Mouse (Mus musculus) testis, adult 2 months (tissue): ENCODE measurements at regions not wholly inside any gene's neighbourhood (a gene's known extent, or its start where the extent isn't known, plus 50 kb on each side); places are given as distances from the start of the nearest gene placed in this dataset.

Experiments
- CTCF ChIP-seq: fragments of 200-500 bp; IDR thresholded peaks from 2 replicates; pipeline ENCODE4 v1.5.1; 2012; ENCODE audit warnings: low read depth, mild to moderate bottlenecking, inconsistent platforms, low read length, moderate library complexity; ENCODE audit not compliant: control insufficient read depth, insufficient read depth, insufficient replicate concordance
- POLR2A ChIP-seq: fragments of 200-500 bp; IDR thresholded peaks from 2 replicates; pipeline ENCODE4 v1.6.1; 2012; ENCODE audit warnings: low read depth, mild to moderate bottlenecking, inconsistent platforms, low read length, moderate library complexity; ENCODE audit not compliant: control insufficient read depth

DNA sequence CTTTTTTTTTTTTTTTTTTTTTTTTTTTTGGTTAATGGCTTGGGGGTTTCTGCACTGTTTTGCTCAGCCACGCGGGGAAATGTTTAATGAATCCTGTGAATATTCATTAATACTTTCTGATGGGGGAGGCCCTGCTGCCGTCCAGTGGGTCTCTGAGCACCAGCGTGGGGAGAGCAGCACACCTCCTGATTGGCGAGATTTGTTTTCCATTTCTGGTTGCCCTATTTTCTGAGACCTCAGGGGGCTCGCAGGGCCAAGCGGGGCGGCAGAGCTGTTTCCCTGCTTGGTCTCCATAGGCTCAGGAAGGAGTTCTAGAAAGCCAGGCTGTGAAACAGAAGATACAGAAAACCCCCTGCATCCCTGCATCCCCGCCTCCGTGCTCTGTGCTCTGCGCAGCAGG, 153.0 kb upstream of the Med13l start:
- TF ChIP-seq POLR2A (no peak), CTCF (no peak)
